Mouse (Mus musculus): Measurements from ENCODE around the gene Upk1b.

DNA sequence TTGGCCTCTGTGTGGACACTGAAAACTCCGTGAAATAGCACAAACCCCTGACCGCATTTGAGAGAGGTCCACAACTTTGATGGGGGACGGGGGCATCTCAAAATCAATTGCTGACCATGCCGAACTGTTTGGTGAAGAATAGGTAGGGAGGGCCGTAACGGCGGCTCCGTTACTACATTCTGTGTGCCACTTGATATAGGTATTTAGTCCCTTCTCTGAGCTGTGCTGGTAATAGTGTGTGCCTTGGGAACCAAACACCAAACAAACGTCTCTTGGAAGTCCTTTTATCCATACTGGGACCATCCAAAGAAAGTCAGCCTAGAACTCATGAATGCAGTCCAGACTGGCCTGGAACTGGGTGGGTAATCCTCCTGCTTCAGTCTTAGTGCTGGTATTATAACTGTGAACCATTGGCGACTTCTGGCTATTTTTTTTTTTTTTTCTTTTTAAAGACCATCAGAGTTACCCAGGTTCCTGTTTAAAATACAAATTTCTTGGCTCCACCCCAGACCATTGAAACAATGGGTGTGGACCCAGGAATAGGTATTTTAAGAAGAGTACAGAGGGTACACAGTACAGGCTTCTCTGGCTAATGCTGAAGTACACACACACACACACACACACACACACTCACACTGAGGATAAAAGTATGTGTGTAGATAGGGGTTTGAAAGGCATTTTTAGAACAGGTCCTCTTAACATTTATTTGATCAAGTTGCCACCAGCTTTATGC, 56.0 kb downstream of the Upk1b start:
- TF ChIP-seq CTCF (conservative IDR thresholded peaks at IDR 0.05; ENCODE audit: low read length): no peak
- no peak for TF ChIP-seq NANOG (IDR thresholded peaks at IDR 0.05; ENCODE audit: borderline replicate concordance, low read length)

All from E14TG2a.4 (cell line).